Mouse (Mus musculus): ENCODE measurements around the gene Scamp2.

Gene Scamp2

GRCm38 (mm10) chr9:57560861-57561710 lies at the start of gene Scamp2:
Gene Scamp2 (plus strand): TSS chr9:57560943.
- DNase-seq (ENCODE audit: low spot score in 2 of 2): peak; percentile 94

GRCm38 (mm10) chr9:57517113-57517512 lies 43.6 kb upstream of the Scamp2 start:
- peak; percentile 35 to 56 for DNase-seq (ENCODE audit: low spot score in 2 of 2)

GRCm38 (mm10) chr9:57520375-57521055 lies 40.2 kb upstream of the Scamp2 start:
- DNase-seq (ENCODE audit: low spot score in 2 of 2): no peak

- peak; percentile 88 to 94 for DNase-seq (ENCODE audit: low spot score in 2 of 2)
Measured at GRCm38 (mm10) chr9:57521056-57521911, 39.5 kb upstream of the Scamp2 start, which contains the start of gene Cox5a. Gene Cox5a (plus strand): TSS chr9:57521274.

GRCm38 (mm10) chr9:57522114-57522860 lies 38.5 kb upstream of the Scamp2 start:
- DNase-seq (ENCODE audit: low spot score in 2 of 2): no peak

- DNase-seq (ENCODE audit: low spot score in 2 of 2): no peak
Measured at GRCm38 (mm10) chr9:57522861-57523246, 37.9 kb upstream of the Scamp2 start.

- DNase-seq (ENCODE audit: low spot score in 2 of 2): no peak
Measured at GRCm38 (mm10) chr9:57523754-57524153, 37.0 kb upstream of the Scamp2 start.

GRCm38 (mm10) chr9:57524439-57524838 lies 36.3 kb upstream of the Scamp2 start:
- no peak for DNase-seq (ENCODE audit: low spot score in 2 of 2)

- no peak for DNase-seq (ENCODE audit: low spot score in 2 of 2)
Measured at GRCm38 (mm10) chr9:57525516-57525915, 35.2 kb upstream of the Scamp2 start.

- DNase-seq (ENCODE audit: low spot score in 2 of 2): no peak
Measured at GRCm38 (mm10) chr9:57526435-57526834, 34.3 kb upstream of the Scamp2 start.

GRCm38 (mm10) chr9:57531946-57532345 lies 28.8 kb upstream of the Scamp2 start:
- DNase-seq (ENCODE audit: low spot score in 2 of 2): no peak

DNA sequence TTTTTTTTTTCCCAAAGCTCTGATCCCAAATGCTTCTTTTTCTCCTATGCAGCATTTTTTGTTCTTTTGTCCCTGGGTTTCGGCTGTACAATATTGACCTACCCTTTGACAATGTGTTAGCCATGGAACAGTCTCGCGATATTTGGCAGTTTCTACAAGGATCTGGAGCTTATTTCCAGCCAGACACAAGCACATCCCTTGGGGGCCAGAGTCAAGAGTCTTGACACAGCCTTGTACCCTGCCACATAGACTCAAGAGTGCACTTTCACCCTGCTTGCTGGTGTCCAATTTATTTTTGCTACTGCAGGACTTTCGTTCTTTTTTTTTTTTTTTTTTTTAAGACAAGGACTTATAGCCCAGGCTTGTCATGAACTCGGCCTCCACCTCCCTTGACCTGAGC lies 24.4 kb upstream of the Scamp2 start:
- no peak for DNase-seq (ENCODE audit: low spot score in 2 of 2)

DNA sequence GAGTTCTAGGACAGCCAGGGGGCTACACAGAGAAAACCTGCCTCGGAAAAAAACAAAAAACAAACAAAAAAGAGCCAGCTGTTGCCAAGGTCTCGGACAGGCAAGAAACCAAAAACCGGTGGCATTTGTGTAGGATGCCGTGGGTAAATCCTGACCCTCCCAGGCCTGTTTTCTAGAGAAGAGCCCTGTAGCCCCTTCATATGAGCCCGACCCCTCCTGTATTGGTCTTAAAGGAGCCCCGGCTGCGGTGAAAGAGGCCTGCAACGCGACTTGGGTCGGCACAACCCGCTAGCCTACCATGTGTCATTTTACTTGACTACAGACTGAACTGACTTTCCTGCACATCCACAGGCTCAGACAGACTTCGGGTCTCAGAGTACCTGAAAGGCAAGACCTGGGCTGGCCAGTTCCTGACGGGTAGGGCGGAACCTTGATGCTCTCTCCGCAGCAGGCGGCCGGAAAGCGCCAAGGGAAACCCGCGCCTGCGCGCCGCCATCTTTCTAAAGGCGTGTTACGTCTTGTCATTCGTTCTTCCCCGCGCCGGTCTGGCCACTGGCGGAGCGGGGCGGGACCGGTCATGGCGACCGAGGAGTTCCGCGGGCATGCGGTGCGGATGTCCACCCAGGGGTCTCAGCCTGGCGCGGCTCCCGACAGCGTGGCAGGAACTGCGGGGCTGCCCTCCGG lies 23.6 kb upstream of the Scamp2 start, which contains the start of gene Fam219b:
Gene Fam219b, plus strand, starts transcription at position 485 of the 684 bp plus-strand sequence.
- peak; percentile 84 to 92 for DNase-seq (ENCODE audit: low spot score in 2 of 2)

DNA sequence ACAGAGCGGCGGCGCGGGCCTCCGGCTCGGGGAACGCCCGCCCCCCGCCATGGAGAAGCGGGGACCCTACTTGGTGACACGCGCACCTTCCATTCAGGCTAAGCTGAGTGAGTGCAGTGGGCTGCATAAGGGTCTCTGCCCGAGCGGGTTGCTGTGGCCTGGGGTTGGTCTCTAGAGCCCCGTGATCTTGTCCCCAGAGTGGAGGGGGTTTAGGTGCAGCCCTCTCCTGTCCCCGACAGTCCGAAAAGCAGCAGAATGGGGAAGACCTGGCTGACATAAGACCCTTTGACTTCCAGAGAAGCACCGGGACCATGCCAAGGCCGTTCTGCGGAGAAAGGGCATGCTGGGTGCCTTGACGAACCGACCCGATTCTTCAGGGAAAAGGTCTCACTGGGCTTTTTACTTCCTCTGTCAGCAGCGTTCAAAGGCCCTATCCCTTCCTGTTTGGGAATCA lies 23.0 kb upstream of the Scamp2 start:
- peak in 1 of 2 experiments; percentile 18 for DNase-seq (ENCODE audit: low spot score in 2 of 2)

DNA sequence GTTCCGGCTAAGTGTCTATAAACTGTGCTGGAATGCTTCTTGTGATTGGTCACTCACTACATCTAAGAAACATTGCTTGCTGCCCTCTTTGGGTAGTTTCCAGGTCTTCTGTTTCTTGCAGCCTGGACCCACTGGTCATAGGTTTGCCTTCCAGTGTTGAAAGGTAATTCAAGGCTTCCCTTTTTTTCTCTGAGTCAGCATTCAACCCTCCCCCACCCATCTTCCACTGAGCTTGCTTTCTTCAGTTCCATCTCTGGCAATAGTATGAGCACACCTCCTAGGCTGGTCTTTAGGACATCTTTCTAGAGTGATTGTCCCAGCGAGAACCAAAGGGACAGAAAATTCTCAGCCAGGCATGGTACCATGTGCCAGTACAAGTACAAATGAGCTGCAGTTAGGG lies 21.2 kb upstream of the Scamp2 start:
- no peak for DNase-seq (ENCODE audit: low spot score in 2 of 2)

DNA sequence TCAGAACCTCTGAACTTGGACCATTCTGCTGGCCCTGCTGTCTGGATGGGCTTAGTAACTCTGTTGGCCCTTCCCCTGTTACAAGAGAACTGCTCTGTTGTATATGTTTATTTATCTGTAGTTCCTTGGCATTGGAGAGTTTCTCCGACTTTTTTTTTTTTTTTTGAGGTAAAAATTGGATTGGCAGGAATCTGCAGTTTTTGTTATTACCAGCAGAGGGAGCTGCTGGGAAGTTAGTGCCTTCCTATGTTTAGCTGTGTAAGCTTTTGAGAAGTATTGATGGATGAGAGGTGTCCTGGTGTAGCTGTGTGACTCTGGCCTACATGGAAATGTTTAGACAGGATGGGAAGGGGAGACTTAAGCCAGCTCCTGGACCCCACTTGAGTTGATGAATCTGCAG lies 19.4 kb upstream of the Scamp2 start:
- DNase-seq (ENCODE audit: low spot score in 2 of 2): peak in 1 of 2 experiments; percentile 37

DNA sequence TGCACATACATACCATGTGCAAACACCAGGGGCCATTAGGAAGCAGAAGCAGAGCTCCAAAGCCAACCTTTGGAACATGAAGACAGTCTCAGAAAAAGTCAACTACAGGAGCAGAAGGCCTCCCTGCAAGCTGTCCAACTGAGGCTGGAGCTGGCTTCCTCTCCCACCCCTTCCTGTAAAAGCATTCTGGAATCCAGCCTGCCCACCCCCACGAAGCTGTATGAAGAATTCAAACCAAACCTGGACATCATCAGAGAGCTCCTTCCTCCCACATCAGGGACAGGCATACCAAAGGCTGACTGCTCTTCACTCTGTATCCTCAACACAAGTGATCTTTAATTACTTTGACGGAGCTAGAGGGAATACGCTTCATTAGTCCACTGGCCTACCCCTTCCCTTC lies 16.8 kb upstream of the Scamp2 start:
- no peak for DNase-seq (ENCODE audit: low spot score in 2 of 2)

GRCm38 (mm10) chr9:57547287-57547686 lies 13.5 kb upstream of the Scamp2 start:
- DNase-seq (ENCODE audit: low spot score in 2 of 2): peak in 1 of 2 experiments; percentile 58

- DNase-seq (ENCODE audit: low spot score in 2 of 2): no peak
Measured at GRCm38 (mm10) chr9:57547869-57548268, 12.9 kb upstream of the Scamp2 start.

- DNase-seq (ENCODE audit: low spot score in 2 of 2): no peak
Measured at GRCm38 (mm10) chr9:57549186-57549585, 11.6 kb upstream of the Scamp2 start.

Measured in urinary bladder, postnatal 36 days (tissue).